Mouse (Mus musculus): ENCODE data around the gene Defb19. TPM values are rescaled to one million over a fixed set of nuclear protein-coding genes. Genes with fewer than 3 reads are reported as not detected.

The Defb19 gene
- 710 and 946 TPM in 2 replicates for polyA plus RNA-seq (2012; rRNA removed)

DNA sequence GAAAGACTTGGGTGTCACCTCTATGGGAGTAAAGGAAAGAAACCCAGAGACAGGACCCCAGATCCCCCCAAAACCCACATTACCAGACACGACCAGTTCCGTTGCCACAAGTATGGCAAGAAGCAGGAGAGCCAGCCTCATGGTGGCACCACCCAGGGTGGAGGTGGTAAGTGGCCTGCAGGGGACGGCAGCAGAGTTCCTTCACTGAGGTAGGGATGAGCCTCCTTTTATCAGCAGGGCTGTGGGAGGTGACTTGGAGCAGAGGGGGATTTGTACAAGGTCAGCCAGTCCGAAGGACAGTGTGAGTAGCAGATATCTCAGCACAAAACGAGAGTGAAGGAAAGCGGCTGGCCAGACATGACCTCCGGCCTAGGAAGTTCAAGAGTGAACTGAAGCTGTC lies at the start of gene Defb19:
TSS of gene Defb19 (minus strand) at position 206 of the 400 bp plus-strand sequence.
- peak within 1 kb of the TSS; percentile 61 for H3K27ac ChIP-seq (ENCODE audit: control insufficient read depth, insufficient read depth, low read depth, low read length)
- TF ChIP-seq CTCF (IDR thresholded peaks at IDR 0.05; ENCODE audit: control insufficient read depth, insufficient read depth, insufficient replicate concordance, low read depth, low read length) (no peak), POLR2A (IDR thresholded peaks at IDR 0.05; ENCODE audit: control insufficient read depth, low read depth, low read length) (peak; percentile 64; the same call in 1 of the 2 replicates)
- peak within 1 kb of the TSS; percentile 58 for H3K4me3 ChIP-seq (ENCODE audit: control insufficient read depth, low read depth, low read length)
- no peaks in the 10 kb centered on the region for H3K4me1 ChIP-seq (ENCODE audit: control insufficient read depth, insufficient read depth, low read length)
- no peaks in the 10 kb centered on the region for H3K36me3 ChIP-seq (ENCODE audit: control insufficient read depth, insufficient read depth, low read length)
- no peaks in the 10 kb centered on the region for H3K27me3 ChIP-seq (ENCODE audit: control insufficient read depth, insufficient read depth, low read length)

GRCm38 (mm10) chr2:152629904-152630303 lies 49.8 kb upstream of the Defb19 start:
- Histone ChIP-seq H3K36me3 (ENCODE audit: control insufficient read depth, insufficient read depth, low read length) (no peaks in the 10 kb centered on the region), H3K27ac (ENCODE audit: control insufficient read depth, insufficient read depth, low read depth, low read length) (no peak overlapping the region), H3K27me3 (ENCODE audit: control insufficient read depth, insufficient read depth, low read length) (peaks cover 4% of the 10 kb centered on the region), H3K4me3 (ENCODE audit: control insufficient read depth, low read depth, low read length) (no peak overlapping the region), H3K4me1 (ENCODE audit: control insufficient read depth, insufficient read depth, low read length) (peaks cover 27% of the 10 kb centered on the region)
- TF ChIP-seq CTCF (IDR thresholded peaks at IDR 0.05; ENCODE audit: control insufficient read depth, insufficient read depth, insufficient replicate concordance, low read depth, low read length) (no peak), POLR2A (IDR thresholded peaks at IDR 0.05; ENCODE audit: control insufficient read depth, low read depth, low read length) (no peak)

GRCm38 (mm10) chr2:152629239-152629638 lies 49.1 kb upstream of the Defb19 start:
- no peak overlapping the region; the same call in 1 of the 2 replicates for H3K4me3 ChIP-seq (ENCODE audit: control insufficient read depth, low read depth, low read length)
- no peak overlapping the region for H3K27ac ChIP-seq (ENCODE audit: control insufficient read depth, insufficient read depth, low read depth, low read length)
- TF ChIP-seq POLR2A (IDR thresholded peaks at IDR 0.05; ENCODE audit: control insufficient read depth, low read depth, low read length): no peak
- TF ChIP-seq CTCF (IDR thresholded peaks at IDR 0.05; ENCODE audit: control insufficient read depth, insufficient read depth, insufficient replicate concordance, low read depth, low read length): no peak
- H3K4me1 ChIP-seq (ENCODE audit: control insufficient read depth, insufficient read depth, low read length): peaks cover 22% of the 10 kb centered on the region
- peaks cover 4% of the 10 kb centered on the region for H3K27me3 ChIP-seq (ENCODE audit: control insufficient read depth, insufficient read depth, low read length)
- no peaks in the 10 kb centered on the region for H3K36me3 ChIP-seq (ENCODE audit: control insufficient read depth, insufficient read depth, low read length)

GRCm38 (mm10) chr2:152628066-152628465 lies 48.0 kb upstream of the Defb19 start:
- Histone ChIP-seq H3K27me3 (ENCODE audit: control insufficient read depth, insufficient read depth, low read length) (peaks cover 4% of the 10 kb centered on the region), H3K4me3 (ENCODE audit: control insufficient read depth, low read depth, low read length) (peak overlapping the region; percentile 14), H3K4me1 (ENCODE audit: control insufficient read depth, insufficient read depth, low read length) (peaks cover 14% of the 10 kb centered on the region), H3K27ac (ENCODE audit: control insufficient read depth, insufficient read depth, low read depth, low read length) (no peak overlapping the region), H3K36me3 (ENCODE audit: control insufficient read depth, insufficient read depth, low read length) (no peaks in the 10 kb centered on the region)
- TF ChIP-seq POLR2A (IDR thresholded peaks at IDR 0.05; ENCODE audit: control insufficient read depth, low read depth, low read length): no peak
- TF ChIP-seq CTCF (IDR thresholded peaks at IDR 0.05; ENCODE audit: control insufficient read depth, insufficient read depth, insufficient replicate concordance, low read depth, low read length): no peak

DNA sequence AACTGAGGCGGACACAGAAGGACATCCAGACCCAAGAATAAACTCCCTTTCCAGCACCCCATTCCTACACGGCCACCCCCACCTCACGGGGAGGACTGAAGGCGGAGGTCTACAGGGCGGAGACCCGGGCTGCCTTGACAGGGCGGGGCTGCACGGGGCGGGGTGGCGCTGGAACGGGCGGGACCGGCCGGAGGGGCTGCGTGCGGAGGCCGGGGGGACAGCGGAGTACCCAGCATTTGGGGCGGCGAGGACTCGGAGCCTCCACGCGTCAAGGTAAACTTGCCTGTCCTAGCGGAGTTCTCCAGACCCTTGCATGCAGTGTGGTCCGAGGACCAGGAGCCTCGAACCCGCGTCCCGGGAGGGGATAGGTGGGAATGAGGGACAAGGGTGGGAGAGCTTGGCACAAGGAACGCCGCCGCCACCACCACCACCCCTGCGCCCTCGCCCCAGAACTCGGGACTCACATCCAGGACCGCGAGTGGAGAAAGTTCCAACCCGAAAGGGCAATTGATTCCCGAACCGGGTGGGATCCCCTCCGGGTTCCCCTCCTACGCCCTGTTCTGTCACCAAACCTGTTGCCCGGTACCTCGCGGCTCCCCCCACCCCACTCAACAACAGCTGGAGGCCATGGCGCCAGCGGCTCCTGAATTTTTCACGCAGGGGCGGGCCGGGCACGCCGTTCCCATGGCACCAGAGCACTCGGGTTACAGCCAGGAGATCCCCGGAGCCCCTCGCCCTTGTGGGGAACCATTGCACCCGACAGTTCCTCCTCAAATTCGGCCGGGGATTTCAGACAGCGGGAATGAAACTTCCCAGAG lies 46.9 kb upstream of the Defb19 start, which contains the start of gene Rem1:
TSS of gene Rem1 (plus strand) at position 178 of the 818 bp plus-strand sequence.
- Histone ChIP-seq H3K27me3 (ENCODE audit: control insufficient read depth, insufficient read depth, low read length) (peaks cover 4% of the 10 kb centered on the region), H3K27ac (ENCODE audit: control insufficient read depth, insufficient read depth, low read depth, low read length) (peak within 1 kb of the TSS; percentile 64), H3K4me3 (ENCODE audit: control insufficient read depth, low read depth, low read length) (peak within 1 kb of the TSS; percentile 73), H3K36me3 (ENCODE audit: control insufficient read depth, insufficient read depth, low read length) (no peaks in the 10 kb centered on the region), H3K4me1 (ENCODE audit: control insufficient read depth, insufficient read depth, low read length) (peaks cover 11% of the 10 kb centered on the region)
- no peak for TF ChIP-seq POLR2A (IDR thresholded peaks at IDR 0.05; ENCODE audit: control insufficient read depth, low read depth, low read length)
- TF ChIP-seq CTCF (IDR thresholded peaks at IDR 0.05; ENCODE audit: control insufficient read depth, insufficient read depth, insufficient replicate concordance, low read depth, low read length): no peak

GRCm38 (mm10) chr2:152625256-152625655 lies 45.1 kb upstream of the Defb19 start:
- no peaks in the 10 kb centered on the region for H3K36me3 ChIP-seq (ENCODE audit: control insufficient read depth, insufficient read depth, low read length)
- H3K4me1 ChIP-seq (ENCODE audit: control insufficient read depth, insufficient read depth, low read length): peaks cover 11% of the 10 kb centered on the region
- H3K27ac ChIP-seq (ENCODE audit: control insufficient read depth, insufficient read depth, low read depth, low read length): no peak overlapping the region
- TF ChIP-seq POLR2A (IDR thresholded peaks at IDR 0.05; ENCODE audit: control insufficient read depth, low read depth, low read length) (no peak), CTCF (IDR thresholded peaks at IDR 0.05; ENCODE audit: control insufficient read depth, insufficient read depth, insufficient replicate concordance, low read depth, low read length) (no peak)
- H3K4me3 ChIP-seq (ENCODE audit: control insufficient read depth, low read depth, low read length): no peak overlapping the region
- peaks cover 4% of the 10 kb centered on the region for H3K27me3 ChIP-seq (ENCODE audit: control insufficient read depth, insufficient read depth, low read length)

DNA sequence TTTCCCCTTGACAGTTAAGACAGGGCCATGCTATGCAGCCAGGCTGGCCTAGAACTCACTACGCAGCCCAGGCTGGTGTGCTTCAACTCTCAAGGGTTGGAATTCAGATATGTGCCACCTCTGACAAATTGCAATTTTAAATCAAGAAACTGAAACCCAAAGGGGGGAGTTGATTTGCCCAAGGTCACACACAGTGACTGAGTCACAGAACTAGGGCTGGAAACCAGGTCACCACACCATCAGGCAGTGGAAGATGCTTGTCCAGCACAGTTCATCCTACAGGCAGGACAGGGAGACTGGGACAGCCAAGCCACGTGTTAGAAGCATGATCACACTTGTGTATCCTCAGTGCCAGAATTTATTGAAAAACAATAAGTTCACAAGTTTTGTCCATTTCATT lies 44.5 kb upstream of the Defb19 start:
- H3K36me3 ChIP-seq (ENCODE audit: control insufficient read depth, insufficient read depth, low read length): no peaks in the 10 kb centered on the region
- TF ChIP-seq POLR2A (IDR thresholded peaks at IDR 0.05; ENCODE audit: control insufficient read depth, low read depth, low read length) (no peak), CTCF (IDR thresholded peaks at IDR 0.05; ENCODE audit: control insufficient read depth, insufficient read depth, insufficient replicate concordance, low read depth, low read length) (no peak)
- peaks cover 11% of the 10 kb centered on the region for H3K4me1 ChIP-seq (ENCODE audit: control insufficient read depth, insufficient read depth, low read length)
- H3K4me3 ChIP-seq (ENCODE audit: control insufficient read depth, low read depth, low read length): no peak overlapping the region
- no peak overlapping the region for H3K27ac ChIP-seq (ENCODE audit: control insufficient read depth, insufficient read depth, low read depth, low read length)
- H3K27me3 ChIP-seq (ENCODE audit: control insufficient read depth, insufficient read depth, low read length): peaks cover 4% of the 10 kb centered on the region
